Comparison of ENCODE assay signal across 28 mouse cellular contexts in genomic region chr16:24788973-24789372, GRCm38 (mm10).
A peak's percentile ranks its signal among the peaks of the same experiment; 100 is the strongest.
DNase-seq lines count a peak whose midpoint lies in the region; ATAC-seq and TF ChIP-seq lines count a peak whose summit lies in the region.
"Had no signal": no experiment of that assay in that cellular context is flagged by ENCODE, and none has a peak within 500 bp of the region (broad histone marks: within the 10 kb centered on the region; RNA-seq: fewer than 3 reads in every experiment).

No protein-coding gene starts in this region.

- no peak for TF ChIP-seq POLR2A in heart, adult 2 months (IDR thresholded peaks at IDR 0.05; ENCODE audit: insufficient read depth, low read depth, low read length)

- no peaks in the 10 kb centered on the region for H3K79me2 ChIP-seq in heart, adult 2 months (replicated peaks; ENCODE audit: control insufficient read depth, insufficient read depth, low read length)

- TF ChIP-seq CTCF in heart, adult 2 months (IDR thresholded peaks at IDR 0.05) = no peak
- no peak for TF ChIP-seq CTCF in stomach, postnatal 0 days (IDR thresholded peaks at IDR 0.05; ENCODE audit: low read depth)

- TF ChIP-seq EP300 in heart, adult 2 months (IDR thresholded peaks at IDR 0.05; ENCODE audit: insufficient read depth, low read depth, low read length) = 0 out of 2 replicates have a peak, but pooled peaks have one; percentile 35
- no peak for TF ChIP-seq EP300 in stomach, postnatal 0 days (optimal IDR thresholded peaks at IDR 0.05)

- WGBS in heart, adult 2 months = 59% methylated on average over 3 of the region's 3 CpGs
- 72% methylated on average over 3 of the region's 3 CpGs for WGBS in heart, embryonic 11.5 days (ENCODE audit: insufficient replicate concordance)
- WGBS in stomach, postnatal 0 days = 79% methylated on average over 3 of the region's 3 CpGs

- H3K4me2 ChIP-seq in heart, embryonic 11.5 days = no peak overlapping the region
- no peak overlapping the region for H3K4me2 ChIP-seq in stomach, postnatal 0 days (replicated peaks; ENCODE audit: low read depth)
- H3K4me2 ChIP-seq: embryonic facial prominence, embryonic 13.5 days; embryonic facial prominence, embryonic 15.5 days; forebrain, embryonic 12.5 days had no signal

- no peaks in the 10 kb centered on the region; the same call in 1 of the 2 replicates for H3K4me1 ChIP-seq in heart, adult 2 months (ENCODE audit: control insufficient read depth, insufficient read depth, low read length)
- no peaks in the 10 kb centered on the region for H3K4me1 ChIP-seq in heart, embryonic 11.5 days (ENCODE audit: control insufficient read depth, insufficient read depth, low read length)
- H3K4me1 ChIP-seq in stomach, postnatal 0 days (replicated peaks; ENCODE audit: control insufficient read depth, insufficient read depth) = no peaks in the 10 kb centered on the region
- H3K4me1 ChIP-seq: forebrain, embryonic 10.5 days; forebrain, embryonic 12.5 days had no signal

- intact Hi-C loops in gastrocnemius, postnatal 36 days (cut with DNase I) = no loop called here
- intact Hi-C loops in heart, adult 2 months (cut with DNase I) = no loop called here

- peaks cover 3% of the 10 kb centered on the region; the same call in 1 of the 2 replicates for H3K36me3 ChIP-seq in heart, adult 2 months (ENCODE audit: control insufficient read depth, insufficient read depth, low read length)
- H3K36me3 ChIP-seq in heart, embryonic 11.5 days (ENCODE audit: control insufficient read depth, insufficient read depth, low read length) = no peaks in the 10 kb centered on the region
- H3K36me3 ChIP-seq in stomach, postnatal 0 days (ENCODE audit: control insufficient read depth, insufficient read depth, low read length) = no peaks in the 10 kb centered on the region
- H3K36me3 ChIP-seq: embryonic facial prominence, embryonic 13.5 days; embryonic facial prominence, embryonic 15.5 days; forebrain, embryonic 10.5 days; forebrain, embryonic 12.5 days; G1E had no signal

- H3K9ac ChIP-seq in heart, adult 2 months (ENCODE audit: low read depth, low read length) = no peak overlapping the region
- no peak overlapping the region for H3K9ac ChIP-seq in heart, embryonic 11.5 days (ENCODE audit: low read depth, low read length)
- no peak overlapping the region for H3K9ac ChIP-seq in stomach, postnatal 0 days (ENCODE audit: low read length)
- H3K9ac ChIP-seq: embryonic facial prominence, embryonic 13.5 days; embryonic facial prominence, embryonic 15.5 days; forebrain, embryonic 12.5 days had no signal

- peak; percentile 52 for DNase-seq in gastrocnemius, adult 18-20 months (ENCODE audit: low spot score)
- no peak for DNase-seq in gastrocnemius, postnatal 10 days
- DNase-seq in gastrocnemius, adult 8-10 months (ENCODE audit: low spot score in 2 of 2) = peak; percentile 6 to 31
- DNase-seq in gastrocnemius, postnatal 36 days = no peak
- no peak for DNase-seq in heart, adult 2 months
- DNase-seq in stomach, postnatal 0 days (ENCODE audit: low spot score) = no peak
- DNase-seq: adrenal gland, adult 8-10 months; adrenal gland, postnatal 14 days; adrenal gland, postnatal 36 days; B cell, adult 2 months; cerebellum, adult 11-12 months; cerebellum, adult 2 months; cerebellum, adult 9-10 months; cerebellum, postnatal 14 days; cerebellum, postnatal 36 days; embryo, embryonic 11 days had no signal

- no peaks in the 10 kb centered on the region for H3K27me3 ChIP-seq in heart, adult 2 months (ENCODE audit: control insufficient read depth, insufficient read depth, low read length)
- H3K27me3 ChIP-seq in heart, embryonic 11.5 days (ENCODE audit: control insufficient read depth, insufficient read depth, low read length) = no peaks in the 10 kb centered on the region
- H3K27me3 ChIP-seq in stomach, postnatal 0 days (ENCODE audit: control insufficient read depth, insufficient read depth, low read length) = no peaks in the 10 kb centered on the region
- H3K27me3 ChIP-seq: CH12.LX; embryonic facial prominence, embryonic 13.5 days; embryonic facial prominence, embryonic 15.5 days; forebrain, embryonic 12.5 days; Patski had no signal

- H3K27ac ChIP-seq in heart, adult 2 months = peak overlapping the region; percentile 18
- no peak overlapping the region for H3K27ac ChIP-seq in heart, embryonic 11.5 days (ENCODE audit: low read depth, low read length)
- H3K27ac ChIP-seq in stomach, postnatal 0 days (replicated peaks) = no peak overlapping the region
- H3K27ac ChIP-seq: embryonic facial prominence, embryonic 13.5 days; embryonic facial prominence, embryonic 15.5 days; forebrain, embryonic 10.5 days; forebrain, embryonic 12.5 days had no signal

- H3K4me3 ChIP-seq in heart, adult 2 months = no peak overlapping the region
- H3K4me3 ChIP-seq in heart, embryonic 11.5 days (ENCODE audit: low read depth, low read length) = no peak overlapping the region
- no peak overlapping the region for H3K4me3 ChIP-seq in stomach, postnatal 0 days (ENCODE audit: low read depth, low read length)
- H3K4me3 ChIP-seq: embryonic facial prominence, embryonic 13.5 days; embryonic facial prominence, embryonic 15.5 days; erythroblast, embryonic 14.5 days; forebrain, embryonic 10.5 days; forebrain, embryonic 12.5 days had no signal

- no peaks in the 10 kb centered on the region for H3K9me3 ChIP-seq in heart, embryonic 11.5 days (replicated peaks; ENCODE audit: control insufficient read depth, low read length)
- H3K9me3 ChIP-seq in stomach, postnatal 0 days (ENCODE audit: control insufficient read depth, low read length) = no peaks in the 10 kb centered on the region
- H3K9me3 ChIP-seq: embryonic facial prominence, embryonic 13.5 days; embryonic facial prominence, embryonic 15.5 days; forebrain, embryonic 10.5 days; forebrain, embryonic 12.5 days had no signal

- ATAC-seq in heart, embryonic 11.5 days (replicated peaks; ENCODE audit: insufficient number of reproducible peaks, low FRiP score, low TSS enrichment) = no peak
- ATAC-seq in stomach, postnatal 0 days (ENCODE audit: low FRiP score, low TSS enrichment) = no peak
- ATAC-seq: activated CD4-positive, CD25-positive, alpha-beta regulatory T cell, adult 4 months; CD4-positive, CD25-positive, alpha-beta regulatory T cell, adult 4 months; forebrain, embryonic 14.5 days; Patski had no signal

Comparison
In these comparisons a context has a peak if more than half of its experiments do, and no peak if none do; other contexts are left out.
1. DNase-seq: peak in gastrocnemius, adult 18-20 months (single experiment) and gastrocnemius, adult 8-10 months (2 of 2); none in gastrocnemius, postnatal 10 days (single experiment), gastrocnemius, postnatal 36 days (0 of 2), heart, adult 2 months (0 of 2) and stomach, postnatal 0 days (single experiment).